Mouse (Mus musculus) bone marrow, adult 2 months (tissue): ENCODE results near the gene Isl1.

Source experiments
- CTCF ChIP-seq: fragments of 200-500 bp; IDR thresholded peaks from 2 replicates; pipeline ENCODE4 v1.5.1; 2011; ENCODE audit warnings: low read length, control low read depth; ENCODE audit not compliant: control insufficient read depth, insufficient read depth
- POLR2A ChIP-seq: fragments of 200-500 bp; IDR thresholded peaks from 2 replicates; pipeline ENCODE4 v1.6.1; 2011; ENCODE audit warnings: low read depth, mild to moderate bottlenecking, control low read depth, low read length, borderline replicate concordance; ENCODE audit not compliant: control insufficient read depth

DNA sequence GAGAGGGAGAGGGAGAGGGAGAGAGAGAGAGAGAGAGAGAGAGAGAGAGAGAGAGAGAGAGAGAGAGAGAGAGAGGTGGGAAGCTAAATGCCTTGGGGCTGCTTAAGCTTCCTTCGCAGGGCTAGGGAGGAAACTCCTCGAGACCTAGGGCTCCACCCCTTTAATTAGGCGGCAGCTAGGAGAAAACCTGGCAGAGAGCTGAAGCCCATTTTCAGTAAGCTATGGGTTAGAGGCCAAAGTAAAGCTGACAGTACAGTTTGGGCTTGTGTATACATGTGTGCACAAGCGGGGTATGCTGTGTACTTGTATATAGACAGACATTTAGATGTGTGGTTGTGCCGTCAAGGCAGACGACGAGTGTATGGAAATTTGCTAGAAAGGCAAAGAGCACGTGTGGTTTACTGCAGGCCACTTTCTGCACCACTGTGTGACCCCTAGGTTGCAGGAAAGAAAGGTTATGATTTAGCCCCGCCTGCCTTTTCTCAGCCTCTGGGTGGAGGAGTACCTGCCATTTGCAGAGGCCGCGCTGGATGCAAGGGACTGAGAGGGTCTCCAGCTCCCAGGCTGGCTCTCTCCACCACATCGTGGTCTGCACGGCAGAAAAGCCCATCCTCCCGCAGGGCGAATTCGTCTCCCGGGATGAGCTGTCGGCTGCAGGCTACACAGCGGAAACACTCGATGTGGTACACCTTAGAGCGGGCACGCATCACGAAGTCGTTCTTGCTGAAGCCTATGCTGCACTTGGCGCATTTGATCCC lies 4.6 kb downstream of the Isl1 start:
- TF ChIP-seq CTCF: no peak
- no peak for TF ChIP-seq POLR2A
